Mouse (Mus musculus): ENCODE measurements around the gene Fam120a.

Fam120a gene

DNA sequence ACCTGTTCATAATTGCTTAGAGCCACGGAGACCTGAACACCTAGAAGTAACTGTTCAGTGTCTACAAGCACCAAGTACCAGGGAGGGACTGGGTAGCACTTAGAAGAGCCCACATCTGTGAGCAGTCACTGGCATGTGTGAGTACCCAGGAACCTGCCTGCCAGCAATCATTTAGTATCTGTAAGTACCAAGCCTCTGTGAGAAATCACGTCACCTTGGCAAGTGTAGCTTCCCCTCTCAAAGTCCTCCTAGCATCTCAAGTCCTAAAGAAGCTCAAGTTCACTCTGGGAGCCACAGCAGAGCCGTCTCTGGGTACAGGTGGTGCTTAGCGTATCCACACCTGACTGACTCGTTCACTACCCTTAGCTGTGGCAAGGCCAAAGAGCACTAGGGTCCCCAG lies 116.1 kb downstream of the Fam120a start:
- DNase-seq = no peak

DNA sequence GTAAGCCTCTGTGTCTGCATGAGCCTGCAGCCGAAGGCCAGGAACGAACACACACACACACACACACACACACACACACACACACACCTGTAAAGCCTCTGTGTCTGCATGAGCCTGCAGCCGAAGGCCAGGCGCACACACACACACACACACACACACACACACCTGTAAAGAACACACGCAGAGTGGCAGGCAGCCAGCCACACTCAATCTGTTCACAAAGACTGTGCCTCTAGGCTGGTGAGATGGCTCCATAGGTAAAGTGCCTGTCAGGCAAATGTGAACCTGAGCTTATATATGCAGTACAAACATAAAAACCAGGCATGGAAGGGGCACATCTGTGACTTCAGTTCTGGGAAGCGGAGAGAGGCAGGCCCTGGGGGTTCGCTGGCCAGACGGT lies 117.0 kb downstream of the Fam120a start:
- DNase-seq = peak; percentile 65

GRCm38 (mm10) chr13:48850326-48850725 lies 117.5 kb downstream of the Fam120a start:
- DNase-seq = peak; percentile 56

GRCm38 (mm10) chr13:48849155-48849554 lies 118.7 kb downstream of the Fam120a start:
- DNase-seq = peak; percentile 69

DNA sequence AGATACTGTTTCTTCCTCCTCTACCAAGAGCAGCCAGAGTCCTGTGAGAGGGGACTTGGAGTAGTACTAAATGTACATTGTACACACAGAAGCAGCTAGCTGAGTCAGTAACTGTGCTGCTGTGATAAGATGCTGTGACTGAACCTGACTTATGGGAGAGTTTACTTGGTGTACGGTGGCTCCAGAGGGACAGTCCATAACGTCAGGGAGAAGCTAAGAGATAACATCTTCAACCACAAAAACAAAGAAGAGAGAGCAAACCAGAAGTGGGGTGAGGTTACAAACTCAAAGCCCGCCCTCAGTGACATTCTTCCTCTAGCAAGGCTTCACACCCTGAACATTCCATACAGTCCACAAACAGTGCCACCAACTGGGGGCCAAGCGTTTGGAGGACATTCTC lies 122.5 kb downstream of the Fam120a start:
- no peak for DNase-seq

- no peak for DNase-seq
These were observed 124.3 kb downstream of the Fam120a start for GRCm38 (mm10) chr13:48843530-48843929.

GRCm38 (mm10) chr13:48841905-48842592 lies 125.8 kb downstream of the Fam120a start:
- no peak for DNase-seq

DNA sequence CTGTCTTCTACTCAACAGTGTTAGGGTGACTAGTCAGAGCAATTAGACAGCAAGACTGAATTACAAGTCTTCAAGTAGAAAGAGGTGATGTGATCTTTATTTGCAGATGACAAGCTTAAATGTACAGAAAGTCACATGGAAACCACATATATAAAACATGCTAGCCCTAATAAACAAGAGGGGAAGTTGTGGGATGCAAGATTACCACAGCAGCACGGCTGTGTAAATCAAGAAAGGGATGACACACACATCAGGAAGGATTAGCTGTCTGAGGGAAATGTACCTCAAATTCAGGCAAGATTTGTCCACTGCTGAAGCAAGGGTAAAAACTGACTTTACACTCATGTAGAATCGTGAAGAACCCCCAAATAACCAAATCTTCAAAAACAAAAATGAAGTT lies 129.5 kb downstream of the Fam120a start:
- DNase-seq = no peak

GRCm38 (mm10) chr13:48837537-48837936 lies 130.3 kb downstream of the Fam120a start:
- DNase-seq = no peak

DNA sequence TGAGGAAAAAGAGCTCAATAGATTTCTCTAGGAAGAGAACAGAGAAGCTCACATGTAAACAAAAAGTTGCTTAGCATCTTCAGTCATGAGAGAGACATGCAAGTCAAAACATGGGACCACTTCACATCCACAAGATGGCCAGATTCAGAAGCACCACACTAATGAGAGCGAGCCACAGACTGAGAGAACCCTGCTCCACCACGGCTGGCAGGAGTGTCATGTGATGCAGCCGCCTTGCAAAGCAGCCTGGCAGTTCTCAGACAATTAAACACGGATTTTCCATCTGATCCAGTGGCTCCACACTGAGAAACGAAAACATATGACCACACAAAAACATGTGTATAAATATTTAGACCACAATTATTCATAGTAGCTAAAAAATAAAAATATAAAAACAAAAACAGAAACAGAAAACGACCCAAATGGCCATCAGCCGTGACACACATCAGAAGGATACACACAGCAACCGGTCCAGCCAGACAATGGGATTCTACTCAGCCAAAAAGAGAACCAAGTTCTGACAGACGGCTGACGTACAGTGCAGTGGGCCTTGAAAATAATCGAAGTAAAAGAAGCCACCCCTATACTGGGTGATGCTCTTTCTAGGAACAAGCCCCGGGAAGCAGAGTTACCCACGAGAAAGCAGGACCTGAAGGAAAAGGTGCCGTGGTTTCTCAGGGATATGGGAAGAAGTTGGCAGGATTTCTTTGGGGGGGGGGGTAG lies 137.1 kb downstream of the Fam120a start:
- DNase-seq = no peak

DNA sequence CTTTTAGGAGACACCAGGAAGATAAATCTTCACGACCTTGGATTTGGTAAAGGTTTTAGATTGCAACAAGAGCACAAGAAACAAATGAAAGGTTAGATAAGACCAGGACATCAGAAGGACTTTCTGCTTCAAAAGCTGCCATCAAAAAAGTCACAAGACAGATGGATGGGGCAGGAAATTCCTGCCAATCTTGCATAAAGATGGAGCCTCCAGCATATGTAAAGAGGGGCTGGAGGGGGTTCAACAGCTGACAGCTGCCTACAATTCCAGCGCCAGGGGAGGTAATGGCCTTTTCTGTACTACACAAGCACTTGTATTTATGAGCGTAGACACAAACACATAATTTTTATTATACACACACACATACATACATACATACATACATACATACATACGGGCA lies 138.0 kb downstream of the Fam120a start:
- DNase-seq = no peak
